Mouse (Mus musculus): ENCODE results near the gene Cdk5rap2.

DNA sequence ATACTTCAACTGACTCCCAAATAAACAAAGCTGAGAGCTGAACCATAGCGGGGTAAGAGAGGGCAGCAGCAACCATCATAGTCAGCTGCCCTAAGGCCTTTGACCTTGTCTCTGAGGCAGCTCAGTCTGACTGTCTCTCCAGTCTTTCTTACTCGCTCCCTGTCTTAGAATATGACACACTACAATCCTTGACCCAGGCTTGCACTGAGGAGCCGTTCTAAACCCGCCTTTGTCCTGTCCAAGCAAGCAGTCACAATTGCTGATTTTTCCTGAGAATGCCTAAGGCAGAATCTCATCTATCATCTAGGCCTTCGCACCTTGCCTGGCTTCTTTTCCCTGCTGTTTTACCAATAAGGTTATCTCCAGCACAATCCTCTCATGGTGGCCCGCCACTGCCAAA lies 164.5 kb downstream of the Cdk5rap2 start:
- TF ChIP-seq SMC3 (IDR thresholded peaks at IDR 0.05; ENCODE audit: low read depth, low read length): no peak
- no peak for TF ChIP-seq MEF2A (IDR thresholded peaks at IDR 0.05; ENCODE audit: extremely low read depth, insufficient replicate concordance, low read depth, low read length, poor library complexity, severe bottlenecking)
- no peak for TF ChIP-seq RCOR1 (IDR thresholded peaks at IDR 0.05; ENCODE audit: low read depth, low read length)
- no peak for TF ChIP-seq CTCF (IDR thresholded peaks at IDR 0.05 in 2 of 3, conservative IDR thresholded peaks at IDR 0.05 in 1 of 3; ENCODE audit: control insufficient read depth in 1 of 3, insufficient read depth in 1 of 3, low read depth in 2 of 3, low read length in 3 of 3, poor library complexity in 1 of 3, severe bottlenecking in 1 of 3)
- no peak for TF ChIP-seq MAFK (IDR thresholded peaks at IDR 0.05; ENCODE audit: borderline replicate concordance, low read depth, low read length)
- TF ChIP-seq POLR2A (IDR thresholded peaks at IDR 0.05; ENCODE audit: control insufficient read depth in 1 of 2, insufficient read depth in 1 of 2, low read depth in 1 of 2, low read length in 2 of 2, poor library complexity in 1 of 2): no peak
- TF ChIP-seq MXI1 (IDR thresholded peaks at IDR 0.05; ENCODE audit: low read depth, low read length): no peak
- no peak for TF ChIP-seq GABPA (IDR thresholded peaks at IDR 0.05; ENCODE audit: low read depth, low read length)
- no peak for TF ChIP-seq ZNF384 (IDR thresholded peaks at IDR 0.05; ENCODE audit: low read depth, low read length)

All from MEL (cell line).